Mouse (Mus musculus) left cerebral cortex, postnatal 4 days (tissue): ENCODE measurements at regions not wholly inside any gene's neighbourhood (a gene's known extent, or its start where the extent isn't known, plus 50 kb on each side); places are given as distances from the start of the nearest gene placed in this dataset.
"Not testable (repeated sequence)": the region's sequence is repeated elsewhere in the genome, so short reads cannot be mapped to it uniquely, and the experiment has no call there.

Source experiments
- DNase-seq: peaks from one replicate; pipeline ENCODE4 v3.0.0-alpha.2; 2022
- intact Hi-C: fragments of 180-260 bp; cut with DNase I; formaldehyde crosslinking; loops from one replicate; pipeline ENCODE4 v1.15.1; 2025

GRCm38 (mm10) chr4:23758005-23758404, 738.2 kb upstream of the Mms22l start:
- DNase-seq: no peak
- intact Hi-C loops: no loop called here

DNA sequence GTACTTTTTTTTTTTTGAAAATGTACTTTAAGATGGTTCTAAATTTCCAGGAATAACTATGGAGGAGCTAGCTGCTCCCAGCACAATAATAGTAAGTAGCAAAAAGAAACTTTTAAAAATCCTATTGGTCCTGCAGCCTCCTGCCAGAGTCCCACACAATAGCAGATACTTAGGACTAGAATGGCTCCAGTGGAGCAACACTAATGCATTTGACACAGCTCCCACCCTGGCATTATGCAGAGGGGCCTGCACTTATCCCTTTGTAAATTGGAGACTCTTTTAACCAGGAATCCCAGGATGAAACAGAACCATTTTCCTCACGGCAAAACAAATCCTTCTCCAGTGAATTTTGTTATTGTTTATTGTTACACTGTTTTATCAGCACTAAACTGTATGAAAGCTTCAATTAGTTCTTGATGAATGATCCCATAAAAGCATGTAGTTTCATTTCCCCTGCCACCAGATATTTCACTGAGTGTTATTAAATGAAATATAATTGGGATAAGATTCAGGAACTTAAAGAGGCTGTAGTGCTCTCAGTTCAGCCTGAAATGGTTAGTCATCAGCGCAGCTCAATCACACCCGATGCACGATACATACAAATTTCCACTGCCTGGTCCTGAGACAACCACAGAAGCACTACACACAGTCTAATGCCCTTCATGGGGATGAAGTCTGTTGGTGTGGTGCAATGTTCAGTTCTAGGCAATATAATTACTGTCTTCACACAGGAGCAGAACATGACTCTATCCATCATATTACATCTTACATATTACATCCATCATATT, 708.6 kb upstream of the Mms22l start:
- peak; percentile 18 for DNase-seq

GRCm38 (mm10) chr4:23823516-23823915, 672.7 kb upstream of the Mms22l start:
- peak; percentile 3 for DNase-seq
- intact Hi-C loops: loop anchor here (5.0 to 10.0 kb wide), 3 partner anchors 331 to 1346 kb away; no protein-coding TSS in a partner anchor

More for the DNA sequence above, 708.6 kb upstream of the Mms22l start:
- intact Hi-C loops: no loop called here

DNA sequence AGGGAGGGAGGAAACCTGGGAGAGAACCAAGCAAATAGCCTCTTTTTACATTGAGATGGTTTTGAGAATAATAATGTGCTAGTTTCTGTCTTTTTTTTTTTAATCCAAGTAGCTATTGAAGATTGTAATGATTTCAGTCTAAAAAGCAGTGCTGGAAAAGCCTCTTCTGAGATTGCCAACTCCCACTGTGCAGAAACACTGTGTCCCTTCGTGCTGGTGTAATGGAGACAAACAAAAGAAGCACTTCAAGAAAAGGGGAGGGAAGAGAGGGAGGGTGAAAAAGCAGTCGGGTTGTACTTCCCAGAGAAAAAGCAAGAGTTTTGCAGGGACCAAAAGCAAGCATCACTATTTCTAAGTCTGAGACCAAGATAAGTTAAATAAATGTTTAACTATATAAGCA, 669.4 kb upstream of the Mms22l start:
- DNase-seq: peak; percentile 17
- intact Hi-C loops: loop anchor here (5.0 to 10.0 kb wide), 3 partner anchors 328 to 1335 kb away; no protein-coding TSS in a partner anchor

- peak; percentile 7 for DNase-seq
- intact Hi-C loops: no loop called here
Measured at GRCm38 (mm10) chr4:23832385-23833164, 663.7 kb upstream of the Mms22l start.

GRCm38 (mm10) chr4:23843609-23844287, 652.5 kb upstream of the Mms22l start:
- DNase-seq: peak; percentile 38
- intact Hi-C loops: no loop called here

DNA sequence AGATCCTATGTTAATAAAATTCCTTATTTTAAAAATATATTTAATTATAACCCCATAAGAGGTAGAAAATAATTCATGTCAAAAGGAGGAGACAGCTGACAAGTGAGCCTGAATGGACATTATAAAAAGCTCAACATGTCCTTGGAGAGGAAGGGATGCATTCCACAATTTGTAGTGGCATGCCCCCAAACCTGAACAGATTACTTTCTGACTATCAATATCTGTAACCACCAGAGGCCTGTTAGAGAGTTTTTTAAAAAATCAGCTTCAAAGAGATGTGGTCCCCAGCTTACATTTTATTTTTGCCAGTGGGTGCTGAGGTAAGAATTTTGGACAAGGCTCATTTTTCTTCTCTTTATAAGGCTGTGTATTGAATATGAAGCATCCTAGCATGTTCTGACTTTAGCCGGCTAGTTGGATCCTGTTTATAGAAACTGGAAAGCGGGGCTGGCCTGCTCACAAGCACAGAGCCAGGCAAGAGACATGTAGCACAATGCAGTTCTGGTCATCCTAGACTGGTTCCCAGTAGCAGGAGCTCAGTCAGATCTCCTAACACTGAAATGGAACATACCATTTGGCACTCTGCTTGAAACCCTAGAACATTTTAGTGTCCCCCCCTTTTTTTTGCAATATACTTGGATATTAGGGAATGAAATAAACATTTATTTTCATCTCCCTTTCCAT, 651.8 kb upstream of the Mms22l start:
- DNase-seq: no peak
- intact Hi-C loops: no loop called here

DNA sequence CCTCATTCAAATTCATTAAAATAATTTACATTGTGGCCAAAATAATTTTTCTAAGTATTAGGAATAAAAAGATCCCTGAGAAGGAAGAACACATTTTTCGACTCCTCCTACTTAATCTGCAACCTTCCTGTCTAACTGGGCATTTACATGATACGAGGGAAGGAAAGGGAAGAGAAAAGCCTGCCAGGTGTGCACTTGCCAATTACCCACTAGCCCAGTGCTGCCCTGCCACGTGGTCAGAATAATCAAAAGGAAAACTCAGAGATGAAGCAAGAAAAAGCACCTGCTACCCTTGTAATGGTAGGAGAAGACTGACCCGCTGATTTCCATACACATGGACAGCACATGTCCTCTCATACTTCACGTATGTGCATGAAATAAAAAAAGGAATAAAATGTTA, 651.0 kb upstream of the Mms22l start:
- peak; percentile 5 for DNase-seq
- intact Hi-C loops: no loop called here

DNA sequence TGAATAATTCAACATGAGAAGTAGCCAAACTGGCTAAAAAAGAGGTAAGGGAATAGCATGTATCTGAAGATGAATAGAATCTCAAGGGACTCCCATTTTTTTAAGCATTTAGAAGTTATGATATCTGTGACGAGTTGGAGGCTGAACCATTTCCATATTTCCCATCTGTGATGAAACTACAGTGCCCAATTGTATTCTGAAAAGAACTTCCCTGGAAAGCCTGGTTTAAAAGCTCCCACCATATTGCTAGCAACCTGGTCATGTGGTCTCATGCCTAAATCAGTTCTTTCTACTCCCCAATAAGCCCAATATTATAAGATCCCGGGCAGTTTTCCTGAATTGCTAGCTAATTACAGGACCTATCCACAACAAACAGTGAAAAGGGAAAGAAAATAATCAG, 645.6 kb upstream of the Mms22l start:
- intact Hi-C loops: no loop called here
- DNase-seq: no peak

GRCm38 (mm10) chr4:23862437-23862836, 633.8 kb upstream of the Mms22l start:
- intact Hi-C loops: no loop called here
- DNase-seq: no peak

- intact Hi-C loops: no loop called here
Measured at GRCm38 (mm10) chr4:23880007-23880406, 616.2 kb upstream of the Mms22l start.

DNA sequence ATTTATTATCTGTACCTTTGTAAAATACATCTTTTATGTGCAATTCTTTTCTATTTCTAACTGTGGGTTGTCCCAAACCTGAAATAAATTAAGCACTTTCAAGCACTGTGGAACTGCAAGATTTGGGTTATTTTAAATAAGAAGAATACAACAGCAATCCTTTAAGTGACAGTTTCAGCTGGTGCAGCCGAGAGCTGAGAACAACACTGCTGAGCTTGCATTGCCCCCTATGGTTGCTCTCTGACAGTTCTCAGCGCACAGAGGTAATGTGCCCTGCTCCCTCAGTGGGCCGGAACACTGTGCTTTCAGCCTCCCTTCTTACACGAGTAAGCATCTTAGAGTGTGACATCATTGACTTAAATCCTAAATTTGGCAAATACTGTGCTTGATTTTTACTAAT, 582.9 kb upstream of the Mms22l start:
- intact Hi-C loops: no loop called here
- peak; percentile 36 for DNase-seq

More at GRCm38 (mm10) chr4:23880007-23880406, 616.2 kb upstream of the Mms22l start:
- DNase-seq: peak; percentile 62

- intact Hi-C loops: no loop called here
- no peak for DNase-seq
Measured at GRCm38 (mm10) chr4:23913822-23914221, 582.4 kb upstream of the Mms22l start.

GRCm38 (mm10) chr4:23914423-23914822, 581.8 kb upstream of the Mms22l start:
- DNase-seq: no peak
- intact Hi-C loops: no loop called here

DNA sequence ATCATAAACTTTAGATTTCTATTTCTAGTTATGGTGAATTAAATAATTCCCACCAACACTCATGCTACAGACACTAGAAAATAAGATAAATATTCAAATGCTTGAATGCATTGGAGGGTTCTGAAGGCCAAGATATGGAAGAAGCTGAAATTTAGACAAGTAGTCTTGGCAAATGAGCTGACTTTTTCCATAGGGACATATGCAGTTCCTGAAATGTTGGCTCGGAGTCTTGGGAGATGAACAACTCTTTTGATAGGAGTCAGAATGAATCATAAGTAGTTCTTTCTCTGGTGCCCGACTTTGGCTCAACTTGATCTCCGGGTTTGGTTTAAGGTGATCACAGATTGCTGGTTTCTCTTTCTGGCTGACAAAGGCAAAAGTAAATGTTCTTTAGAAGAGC, 574.7 kb upstream of the Mms22l start:
- intact Hi-C loops: no loop called here
- DNase-seq: no peak

DNA sequence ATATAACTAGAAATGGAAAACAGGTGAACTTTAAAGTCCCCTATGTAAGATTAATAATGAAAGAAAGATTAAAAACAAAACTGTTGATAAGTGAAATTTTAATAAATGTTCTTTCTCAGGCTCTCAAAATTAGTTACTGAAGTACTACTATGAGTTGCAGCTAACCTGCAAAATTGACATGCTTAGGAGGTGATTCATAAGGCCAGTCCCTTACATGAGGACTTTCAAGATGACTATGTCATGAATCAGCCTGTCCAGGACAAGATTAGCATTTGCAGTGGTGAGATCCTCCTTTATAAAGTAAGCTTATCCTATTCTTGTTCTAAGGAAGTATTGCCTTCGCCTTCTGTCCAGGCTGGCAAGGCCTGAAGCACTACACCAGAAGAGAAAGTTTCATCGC, 542.1 kb upstream of the Mms22l start:
- intact Hi-C loops: no loop called here
- DNase-seq: no peak

GRCm38 (mm10) chr4:23982193-23982592, 514.1 kb upstream of the Mms22l start:
- DNase-seq, intact Hi-C loops: not testable (repeated sequence)

DNA sequence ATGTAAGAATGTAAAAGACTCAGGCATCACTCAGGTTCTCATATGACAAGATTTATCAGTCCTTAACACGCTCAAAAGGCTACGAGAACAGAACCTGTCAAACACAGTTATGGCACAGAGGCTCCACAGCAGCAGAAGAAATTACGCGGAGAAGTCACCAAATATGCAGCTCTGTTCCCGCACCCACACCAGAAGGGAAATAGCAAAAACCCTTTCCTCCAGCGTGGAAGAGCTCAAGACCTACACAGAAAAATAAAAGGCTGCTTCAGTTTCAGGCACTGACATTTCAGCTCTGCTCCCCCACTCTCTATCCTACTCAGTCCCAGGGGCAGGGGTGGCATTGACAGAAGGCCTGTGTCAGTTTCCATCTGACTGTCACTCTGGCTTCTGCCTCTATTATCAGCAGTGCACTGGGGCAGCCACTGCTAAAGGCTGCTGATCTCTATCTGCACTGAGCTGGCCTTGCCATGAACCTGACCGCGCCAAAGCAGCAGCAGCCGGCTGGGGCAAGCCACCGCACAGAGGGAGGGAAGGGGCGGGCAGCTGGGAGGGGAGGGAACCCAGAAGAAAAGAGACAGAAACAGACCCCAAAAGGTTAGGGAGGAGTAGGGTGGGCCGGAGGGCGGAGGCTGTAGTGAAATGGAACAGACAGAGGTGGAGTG, 513.3 kb upstream of the Mms22l start:
- intact Hi-C loops: no loop called here
- DNase-seq: peak; percentile 85

GRCm38 (mm10) chr4:23983452-23983805, 512.8 kb upstream of the Mms22l start:
- DNase-seq: no peak
- intact Hi-C loops: no loop called here

- no peak for DNase-seq
Measured at GRCm38 (mm10) chr4:23984005-23984404, 512.2 kb upstream of the Mms22l start.

More at GRCm38 (mm10) chr4:23984005-23984404, 512.2 kb upstream of the Mms22l start:
- intact Hi-C loops: no loop called here
